Mouse (Mus musculus) lung, postnatal 25 days (tissue): Measurements from ENCODE around the gene Foxp1.

Experiments used
- DNase-seq: peaks from one replicate; pipeline ENCODE4 v3.0.0; 2022; ENCODE audit warnings: low spot score

Foxp1 gene

GRCm38 (mm10) chr6:99388741-99389675, 133.5 kb downstream of the Foxp1 start:
- DNase-seq, result peak; percentile 69

- no peak for DNase-seq
These were observed 134.5 kb downstream of the Foxp1 start for GRCm38 (mm10) chr6:99388023-99388422.

- peak; percentile 51 for DNase-seq
These were observed 137.4 kb downstream of the Foxp1 start for GRCm38 (mm10) chr6:99385059-99385604.

- no peak for DNase-seq
These were observed 138.6 kb downstream of the Foxp1 start for GRCm38 (mm10) chr6:99383846-99384472.

- DNase-seq, result no peak
These were observed 142.4 kb downstream of the Foxp1 start for GRCm38 (mm10) chr6:99380146-99380545.

- DNase-seq, result peak; percentile 69
These were observed 143.4 kb downstream of the Foxp1 start for GRCm38 (mm10) chr6:99378997-99379710.

- no peak for DNase-seq
These were observed 144.8 kb downstream of the Foxp1 start for GRCm38 (mm10) chr6:99377716-99378115.

- no peak for DNase-seq
These were observed 145.4 kb downstream of the Foxp1 start for GRCm38 (mm10) chr6:99377131-99377530.

GRCm38 (mm10) chr6:99376721-99377120, 145.8 kb downstream of the Foxp1 start:
- no peak for DNase-seq

GRCm38 (mm10) chr6:99375865-99376264, 146.7 kb downstream of the Foxp1 start:
- no peak for DNase-seq

- no peak for DNase-seq
These were observed 147.1 kb downstream of the Foxp1 start for GRCm38 (mm10) chr6:99375376-99375775.

GRCm38 (mm10) chr6:99374448-99375271, 147.9 kb downstream of the Foxp1 start:
- no peak for DNase-seq

GRCm38 (mm10) chr6:99372427-99372826, 150.1 kb downstream of the Foxp1 start:
- no peak for DNase-seq

GRCm38 (mm10) chr6:99372016-99372415, 150.5 kb downstream of the Foxp1 start:
- no peak for DNase-seq

- no peak for DNase-seq
These were observed 152.6 kb downstream of the Foxp1 start for GRCm38 (mm10) chr6:99369931-99370330.

- DNase-seq, result no peak
These were observed 153.4 kb downstream of the Foxp1 start for GRCm38 (mm10) chr6:99369156-99369555.

- DNase-seq, result no peak
These were observed 154.3 kb downstream of the Foxp1 start for GRCm38 (mm10) chr6:99368118-99368753.

- DNase-seq, result no peak
These were observed 158.0 kb downstream of the Foxp1 start for GRCm38 (mm10) chr6:99364545-99364944.

GRCm38 (mm10) chr6:99360581-99360980, 161.9 kb downstream of the Foxp1 start:
- DNase-seq, result no peak

- DNase-seq, result no peak
These were observed 162.6 kb downstream of the Foxp1 start for GRCm38 (mm10) chr6:99359765-99360499.
